Mouse (Mus musculus) ovary, adult 18-20 months (tissue): ENCODE measurements around the gene Nfix.

ENCODE experiments used
- DNase-seq: peaks from one replicate; pipeline ENCODE4 v3.0.0; 2022; ENCODE audit warnings: low spot score, mixed read lengths

The Nfix gene

GRCm38 (mm10) chr8:84738266-84738665 is 61.9 kb downstream of the Nfix start:
- no peak for DNase-seq

- DNase-seq: peak; percentile 52
Observed at GRCm38 (mm10) chr8:84737608-84738007, 62.5 kb downstream of the Nfix start.

GRCm38 (mm10) chr8:84736521-84736920 is 63.6 kb downstream of the Nfix start:
- no peak for DNase-seq

DNA sequence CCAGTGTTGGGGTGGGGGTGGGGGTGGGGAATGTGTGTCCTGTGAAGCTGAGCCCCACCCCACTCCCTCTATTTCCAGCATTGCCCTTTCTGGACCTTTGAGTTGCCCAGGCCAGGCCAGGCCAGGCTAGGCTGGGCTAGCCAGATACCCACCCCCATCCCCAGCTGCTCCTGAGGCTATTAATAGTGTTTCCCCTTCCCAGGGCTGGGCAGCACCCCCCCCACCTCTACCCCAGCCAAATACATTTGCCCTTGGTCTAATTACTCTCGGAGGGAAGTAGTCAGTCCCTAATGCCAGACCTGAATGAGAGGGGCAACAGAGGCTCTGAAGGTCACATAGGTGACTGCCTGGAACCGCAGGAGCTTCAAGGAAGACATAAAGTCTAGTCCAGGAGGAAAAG is 64.5 kb downstream of the Nfix start:
- DNase-seq: no peak

DNA sequence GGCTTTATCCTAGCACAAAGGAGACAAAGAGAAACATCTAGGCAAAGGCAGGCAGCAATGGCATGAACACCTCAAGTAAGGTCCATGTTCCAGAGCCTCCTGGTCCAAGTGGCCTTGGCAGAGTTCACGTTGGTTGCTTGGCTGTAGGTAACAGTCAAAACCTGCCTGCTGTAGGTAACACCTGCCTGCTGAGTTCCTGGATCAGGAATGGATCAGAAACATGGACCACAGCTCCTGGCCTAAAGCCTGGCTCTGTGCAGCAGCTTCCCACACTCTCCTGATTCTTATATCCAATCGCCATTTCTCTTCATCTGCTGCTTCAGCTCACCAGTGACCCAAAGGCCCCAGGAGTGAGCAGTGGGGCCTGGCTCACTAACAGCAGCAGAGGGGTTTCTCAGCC is 65.5 kb downstream of the Nfix start:
- DNase-seq: no peak

GRCm38 (mm10) chr8:84733959-84734358 is 66.2 kb downstream of the Nfix start:
- DNase-seq: no peak

DNA sequence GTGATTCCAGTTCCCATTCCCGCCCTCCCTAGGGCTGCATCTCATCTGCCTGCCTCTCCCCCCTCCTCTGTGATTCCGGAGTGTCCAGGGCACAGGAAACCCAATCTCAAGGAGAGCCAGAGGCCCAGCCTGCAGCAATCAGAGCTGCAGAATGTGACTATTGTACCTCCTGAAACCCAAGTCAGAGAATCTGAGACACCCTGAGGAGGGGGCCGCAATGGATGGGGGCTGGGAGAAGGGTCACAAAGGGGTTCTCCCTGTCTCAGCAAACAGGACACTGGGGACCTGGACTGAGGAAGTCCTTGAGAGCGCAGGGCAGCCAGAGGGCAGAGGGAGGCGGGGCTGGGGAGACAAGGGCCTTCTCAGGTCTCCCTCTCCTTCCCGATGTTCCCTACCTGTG is 67.1 kb downstream of the Nfix start:
- no peak for DNase-seq

DNA sequence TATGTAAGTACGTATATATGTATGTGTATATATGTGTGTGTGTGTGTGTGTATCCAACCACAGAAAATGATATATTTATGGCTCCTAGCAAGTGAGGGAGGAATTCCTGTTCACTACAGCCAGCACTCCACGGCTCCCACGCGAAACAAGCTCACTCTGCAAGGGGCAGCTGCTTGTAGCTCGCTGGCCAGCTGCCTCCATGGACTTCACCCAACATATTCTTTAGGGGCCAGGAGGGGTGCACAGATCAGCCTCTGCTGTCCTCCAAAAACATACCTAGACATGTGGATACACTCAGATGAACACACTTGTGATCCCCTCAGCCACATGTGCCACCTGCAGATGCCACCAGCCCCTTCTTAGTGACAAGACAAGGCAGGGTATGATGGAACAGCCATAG is 67.6 kb downstream of the Nfix start:
- DNase-seq: no peak

- no peak for DNase-seq
Observed at GRCm38 (mm10) chr8:84731371-84732177, 68.6 kb downstream of the Nfix start.

GRCm38 (mm10) chr8:84730541-84731370 is 69.4 kb downstream of the Nfix start:
- DNase-seq: peak; percentile 53

GRCm38 (mm10) chr8:84729921-84730362 is 70.2 kb downstream of the Nfix start:
- DNase-seq: no peak

- DNase-seq: no peak
Observed at GRCm38 (mm10) chr8:84728474-84728873, 71.7 kb downstream of the Nfix start.

DNA sequence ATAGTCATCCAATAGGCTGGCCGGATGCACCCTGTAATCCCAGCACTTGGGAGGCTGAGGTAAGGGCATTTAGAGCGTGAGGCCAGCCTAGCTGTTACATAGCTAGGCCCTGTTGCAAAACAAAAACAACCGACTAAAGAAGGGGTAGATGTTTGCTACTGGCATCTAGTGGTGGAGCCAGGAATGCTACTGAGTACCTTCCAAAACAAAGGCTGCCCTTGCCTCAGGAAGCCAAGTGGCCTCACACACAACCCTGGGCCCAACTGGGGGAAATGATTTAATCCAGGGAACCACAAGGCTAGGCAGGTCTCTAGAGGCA is 74.2 kb downstream of the Nfix start:
- no peak for DNase-seq

DNA sequence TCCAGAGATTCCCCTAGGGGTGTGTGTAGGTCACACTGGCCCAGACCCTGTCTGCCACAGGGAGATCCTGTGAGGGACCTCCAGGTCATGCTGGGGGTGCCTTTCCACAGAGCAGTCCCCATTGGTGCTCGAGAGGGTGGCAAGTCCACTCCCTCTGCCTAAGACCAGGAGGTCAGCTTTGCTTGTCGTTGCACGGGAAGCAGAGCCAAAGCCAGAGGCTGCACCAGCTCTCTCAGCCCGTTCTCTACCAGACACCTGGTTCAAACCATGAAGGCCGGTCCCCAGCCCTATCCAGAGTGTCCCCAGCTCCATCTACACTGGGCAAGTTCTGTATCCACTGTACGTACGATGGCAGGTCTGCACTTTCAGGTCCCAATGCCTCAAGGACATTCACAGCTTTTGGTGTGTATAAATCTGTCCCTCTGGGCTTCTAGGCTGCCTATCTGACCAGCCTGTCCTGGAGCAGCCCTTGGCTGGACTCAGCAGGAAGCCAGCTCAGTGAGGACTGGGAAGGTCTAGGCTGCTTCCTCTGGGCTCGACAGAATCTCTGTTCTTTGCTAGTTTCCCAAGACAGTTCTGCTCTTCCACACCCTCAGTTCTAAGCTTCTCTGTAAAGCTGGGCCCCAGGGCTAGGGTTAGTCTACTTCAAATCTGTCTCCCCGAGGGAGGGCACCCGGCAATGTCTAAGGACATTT is 74.8 kb downstream of the Nfix start:
- DNase-seq: no peak

GRCm38 (mm10) chr8:84724683-84725082 is 75.5 kb downstream of the Nfix start:
- DNase-seq: no peak

GRCm38 (mm10) chr8:84723571-84723900 is 76.6 kb downstream of the Nfix start:
- no peak for DNase-seq

- DNase-seq: peak; percentile 74
Observed at GRCm38 (mm10) chr8:84722850-84723570, 77.1 kb downstream of the Nfix start, which contains the start of gene G430095P16Rik. Gene G430095P16Rik (plus strand): TSS chr8:84723007.

DNA sequence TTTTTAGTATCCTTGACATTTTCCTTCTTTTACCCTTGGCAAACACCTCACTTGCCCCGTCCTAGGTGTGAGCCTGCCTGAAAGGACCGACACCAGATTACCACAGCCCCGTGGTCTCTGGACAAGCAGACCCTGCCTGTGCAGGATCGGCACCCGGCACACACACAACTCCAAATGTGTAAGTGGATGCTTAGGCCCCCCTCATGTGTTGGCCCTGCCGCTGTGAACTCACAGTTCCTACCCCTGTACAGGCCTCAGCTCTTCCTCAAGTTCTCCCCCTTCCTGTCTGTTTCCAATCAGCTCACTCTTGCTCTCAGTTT is 77.7 kb downstream of the Nfix start:
- no peak for DNase-seq

DNA sequence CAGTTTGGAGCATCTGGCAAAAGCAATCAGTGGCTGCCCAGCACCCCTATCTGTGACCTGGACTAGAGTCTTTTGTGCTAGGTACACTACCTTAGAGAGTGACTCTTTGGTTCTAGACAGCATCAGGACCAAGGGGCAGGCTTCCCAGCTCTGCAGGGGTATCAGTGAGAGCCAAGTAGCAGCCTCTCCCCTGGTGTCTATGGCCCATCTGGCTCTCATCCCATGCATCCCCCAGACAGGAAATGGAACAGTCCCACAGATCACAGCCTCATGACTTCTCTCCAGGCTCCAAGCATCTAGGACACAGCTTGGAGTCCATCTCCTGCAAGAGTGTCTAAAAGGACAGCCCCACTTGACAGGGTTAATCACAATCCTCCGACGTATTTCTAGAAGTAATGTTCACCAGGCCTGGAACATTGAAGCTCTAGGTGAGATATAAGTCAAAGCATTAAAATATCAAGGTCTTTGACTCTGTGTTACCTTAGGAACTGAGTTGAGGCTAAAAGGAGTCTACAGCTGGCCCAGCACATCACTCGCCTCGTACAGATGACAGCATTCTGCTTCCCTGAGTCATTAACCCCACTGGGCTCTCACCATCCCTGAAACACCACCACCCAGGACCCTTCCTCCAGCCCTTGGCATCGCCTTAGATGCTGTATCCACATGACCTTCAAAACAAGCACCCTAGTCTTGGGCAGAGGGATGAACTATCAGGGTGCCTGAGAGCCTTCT is 81.0 kb downstream of the Nfix start:
- DNase-seq: no peak

GRCm38 (mm10) chr8:84718476-84718875 is 81.7 kb downstream of the Nfix start:
- no peak for DNase-seq

DNA sequence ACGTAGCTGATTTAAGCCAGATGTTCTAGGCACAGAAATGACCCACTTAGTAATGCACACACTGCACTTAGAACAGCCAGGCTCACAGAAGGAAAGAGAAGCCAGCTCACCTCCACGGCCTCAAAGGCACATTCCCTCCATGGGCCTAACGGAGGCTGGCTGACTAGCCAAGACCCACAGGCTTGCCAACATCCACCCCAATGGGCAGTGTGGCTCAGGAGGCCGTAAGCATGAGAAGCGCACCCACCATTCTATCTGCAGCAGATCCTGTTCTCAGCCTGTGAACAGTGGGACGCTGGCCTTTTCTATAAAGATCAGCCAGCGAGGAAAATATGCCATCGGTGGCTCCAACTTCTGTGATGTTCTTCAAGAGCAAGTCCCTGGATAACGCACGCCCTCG is 83.4 kb downstream of the Nfix start:
- no peak for DNase-seq
